Comparison of ENCODE assay signal across 7 mouse cellular contexts in genomic region chr13:55536194-55537175, GRCm38 (mm10). TPM values are rescaled to one million over a fixed set of nuclear protein-coding genes. Genes with fewer than 3 reads are reported as not detected.
DNase-seq lines count a peak whose midpoint lies in the region; ATAC-seq and TF ChIP-seq lines count a peak whose summit lies in the region.

Gene Ddx41, minus strand, starts transcription at chr13:55536658.

- peaks cover 17% of the 10 kb centered on the region for H3K4me1 ChIP-seq in embryonic facial prominence, embryonic 10.5 days
- peaks cover 5% of the 10 kb centered on the region; the same call in 1 of the 2 replicates for H3K4me1 ChIP-seq in intestine, postnatal 0 days (replicated peaks; ENCODE audit: control insufficient read depth, insufficient read depth, low read length)
- H3K4me1 ChIP-seq in midbrain, embryonic 12.5 days: peaks cover 15% of the 10 kb centered on the region
- H3K4me1 ChIP-seq in small intestine, adult 2 months (ENCODE audit: control insufficient read depth, insufficient read depth, insufficient read length, low read length): peaks cover 9% of the 10 kb centered on the region

- peak within 1 kb of the TSS; percentile 95 for H3K4me2 ChIP-seq in intestine, postnatal 0 days (replicated peaks; ENCODE audit: low read depth)
- peak within 1 kb of the TSS; percentile 100 for H3K4me2 ChIP-seq in midbrain, embryonic 12.5 days (replicated peaks)

- ATAC-seq in intestine, postnatal 0 days: peak; percentile 98
- peak; percentile 98 for ATAC-seq in midbrain, embryonic 12.5 days (ENCODE audit: low FRiP score, low read depth)

- H3K9me3 ChIP-seq in embryonic facial prominence, embryonic 10.5 days: no peaks in the 10 kb centered on the region
- no peaks in the 10 kb centered on the region for H3K9me3 ChIP-seq in intestine, postnatal 0 days (ENCODE audit: control insufficient read depth)
- no peaks in the 10 kb centered on the region for H3K9me3 ChIP-seq in midbrain, embryonic 12.5 days

- H3K4me3 ChIP-seq in embryonic facial prominence, embryonic 10.5 days: peak within 1 kb of the TSS; percentile 92
- peak within 1 kb of the TSS; percentile 71 for H3K4me3 ChIP-seq in intestine, postnatal 0 days (ENCODE audit: low read depth, low read length)
- peak within 1 kb of the TSS; percentile 93 for H3K4me3 ChIP-seq in midbrain, embryonic 12.5 days
- H3K4me3 ChIP-seq in small intestine, adult 2 months (ENCODE audit: low read depth, low read length): peak within 1 kb of the TSS; percentile 84

- intact Hi-C loops in left cerebral cortex, postnatal 4 days (cut with DNase I): no loop called here

- under 1% methylated on average over 70 of the region's 70 CpGs for WGBS in embryonic facial prominence, embryonic 10.5 days
- WGBS in intestine, postnatal 0 days: 1% methylated on average over 70 of the region's 70 CpGs
- WGBS in midbrain, embryonic 12.5 days: 1% methylated on average over 70 of the region's 70 CpGs
- WGBS in small intestine, adult 2 months: under 1% methylated on average over 70 of the region's 70 CpGs

- peak within 1 kb of the TSS; percentile 83 for H3K27ac ChIP-seq in embryonic facial prominence, embryonic 10.5 days (replicated peaks)
- peak within 1 kb of the TSS; percentile 8; the same call in 1 of the 2 replicates for H3K27ac ChIP-seq in intestine, postnatal 0 days (ENCODE audit: low read depth, low read length)
- peak within 1 kb of the TSS; percentile 75 for H3K27ac ChIP-seq in midbrain, embryonic 12.5 days (replicated peaks)
- no peak within 1 kb of the TSS for H3K27ac ChIP-seq in small intestine, adult 2 months (ENCODE audit: insufficient read depth, low read depth, low read length)

- peak; percentile 99 for DNase-seq in adrenal gland, postnatal 10 days
- DNase-seq in embryonic facial prominence, embryonic 10.5 days (ENCODE audit: low spot score): peak; percentile 98
- peak; percentile 86 for DNase-seq in gonadal fat pad, adult 2 months (ENCODE audit: low read depth)
- DNase-seq in left cerebral cortex, postnatal 4 days: peak; percentile 98

- H3K27me3 ChIP-seq in embryonic facial prominence, embryonic 10.5 days (replicated peaks; ENCODE audit: low read depth, poor library complexity, severe bottlenecking): no peaks in the 10 kb centered on the region
- H3K27me3 ChIP-seq in intestine, postnatal 0 days (replicated peaks; ENCODE audit: control insufficient read depth, insufficient read depth, low read length): no peaks in the 10 kb centered on the region
- no peaks in the 10 kb centered on the region for H3K27me3 ChIP-seq in midbrain, embryonic 12.5 days
- no peaks in the 10 kb centered on the region for H3K27me3 ChIP-seq in small intestine, adult 2 months (ENCODE audit: control insufficient read depth, insufficient read depth, low read length)

- TF ChIP-seq CTCF in intestine, postnatal 0 days (IDR thresholded peaks at IDR 0.05; ENCODE audit: low read depth): peak; percentile 98
- TF ChIP-seq CTCF in small intestine, adult 2 months (IDR thresholded peaks at IDR 0.05; ENCODE audit: extremely low read depth, insufficient read length, insufficient replicate concordance, low read depth, low read length): peak; percentile 91

- peak within 1 kb of the TSS; percentile 72 for H3K9ac ChIP-seq in intestine, postnatal 0 days (ENCODE audit: low read depth, low read length)
- H3K9ac ChIP-seq in midbrain, embryonic 12.5 days (replicated peaks): peak within 1 kb of the TSS; percentile 83

- peak; percentile 55; the same call in 1 of the 2 replicates for TF ChIP-seq POLR2A in small intestine, adult 2 months (IDR thresholded peaks at IDR 0.05; ENCODE audit: low read depth, low read length)

- H3K36me3 ChIP-seq in embryonic facial prominence, embryonic 10.5 days (replicated peaks): peaks cover 83% of the 10 kb centered on the region
- peaks cover 54% of the 10 kb centered on the region for H3K36me3 ChIP-seq in intestine, postnatal 0 days (ENCODE audit: control insufficient read depth, insufficient read depth)
- peaks cover 76% of the 10 kb centered on the region for H3K36me3 ChIP-seq in midbrain, embryonic 12.5 days
- H3K36me3 ChIP-seq in small intestine, adult 2 months (ENCODE audit: control insufficient read depth, insufficient read depth, low read length): peaks cover 35% of the 10 kb centered on the region

RNA-seq across cellular contexts. Expression of gene Ddx41, which starts in this region (rescaled TPM):
- 10 to 100 TPM; 38.5 to 39.9 TPM for total RNA-seq in adrenal gland, postnatal 10 days (2021)
- polyA plus RNA-seq in embryonic facial prominence, embryonic 10.5 days (2016; fragmentation: Nextera tagmentation; extraction: Ambion mirVana): 90.0 and 93.5 TPM in 2 replicates
- polyA plus RNA-seq in gonadal fat pad, adult 2 months (2012; rRNA removed): 52.7 and 53.6 TPM in 2 replicates
- 23.2 and 25.8 TPM in 2 replicates for polyA plus RNA-seq in intestine, postnatal 0 days (2015; fragmentation: Nextera tagmentation; extraction: Ambion mirVana)
- total RNA-seq in left cerebral cortex, postnatal 4 days (2021): 10 to 100 TPM; 51.6 to 56.5 TPM
- polyA plus RNA-seq in midbrain, embryonic 12.5 days (2016; fragmentation: Nextera tagmentation; extraction: Ambion mirVana): 64.6 and 73.4 TPM in 2 replicates
- 27.3 and 53.6 TPM in 2 replicates for polyA plus RNA-seq in small intestine, adult 2 months (2012; rRNA removed)
